Mouse (Mus musculus) T-cell, adult 66 days (primary cell): Measurements from ENCODE around the gene Tbc1d10b. TPM values are rescaled to one million over a fixed set of nuclear protein-coding genes. Genes with fewer than 3 reads are reported as not detected.

Source experiments
- total RNA-seq, 2 experiments: library from RNA; stranded (reverse); gene quantifications; 3 replicates in 1 of 2; 4 replicates in 1 of 2; pipeline ENCODE4 v1.2.4; 2023

Gene Tbc1d10b
- 10 to 100 TPM; 58.5 to 73.0 TPM for total RNA-seq

DNA sequence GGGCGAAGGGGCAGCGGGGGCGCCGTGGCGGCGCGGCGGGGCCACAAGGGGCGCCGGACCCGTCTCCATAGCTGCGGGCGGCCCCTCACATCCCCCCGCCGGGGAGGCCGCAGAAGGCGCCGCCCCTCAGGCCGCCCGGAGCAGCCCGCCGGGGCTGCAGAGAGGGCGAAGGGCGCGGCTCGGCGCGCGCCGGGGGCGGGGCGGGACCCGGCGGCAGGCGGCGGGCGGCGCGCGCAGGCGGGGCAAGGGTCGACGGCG, at the start of gene Tbc1d10b:
TSS of gene Tbc1d10b (minus strand) at position 174 of the 258 bp plus-strand sequence.

DNA sequence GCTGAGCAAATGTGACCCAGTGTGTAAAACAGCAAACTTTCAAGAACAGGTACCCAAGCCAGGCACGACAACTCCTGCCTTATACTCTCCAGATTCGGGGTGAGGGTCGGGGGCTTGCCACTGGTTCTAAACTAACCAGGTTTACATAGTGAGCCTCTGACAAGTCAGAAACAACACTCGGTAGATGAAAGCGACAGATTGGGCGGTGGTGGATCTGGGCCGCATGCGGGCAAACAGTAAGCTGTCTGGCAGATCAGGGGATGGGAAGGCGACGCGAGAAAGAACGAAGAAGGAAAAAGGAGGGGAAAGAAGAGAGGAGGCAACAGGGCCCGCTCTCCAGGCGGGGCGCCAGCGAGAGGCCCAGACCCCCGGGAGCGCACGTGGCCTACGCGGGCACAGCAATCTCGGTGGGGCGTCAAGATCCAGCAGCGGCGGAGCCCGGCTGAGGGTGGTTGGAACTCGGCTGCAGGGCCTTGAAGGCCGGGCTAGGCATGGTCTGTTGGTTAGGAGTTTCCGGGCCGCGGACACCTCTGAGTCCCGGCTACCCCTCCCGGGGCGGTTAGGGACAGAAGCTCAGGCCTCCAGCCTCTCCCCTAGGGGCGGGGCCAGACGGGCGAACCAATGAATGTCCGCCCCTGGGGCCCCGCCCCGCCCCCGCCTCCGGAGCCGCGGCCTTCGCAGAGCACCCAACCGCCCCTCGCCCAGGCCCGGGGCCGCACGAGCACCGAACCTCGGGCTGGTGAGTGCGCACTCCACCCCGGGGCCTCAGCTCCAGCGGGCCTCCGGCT, 35.8 kb upstream of the Tbc1d10b start, which contains the start of gene Zfp771:
TSS of gene Zfp771 (plus strand) at position 405 of the 788 bp plus-strand sequence.

DNA sequence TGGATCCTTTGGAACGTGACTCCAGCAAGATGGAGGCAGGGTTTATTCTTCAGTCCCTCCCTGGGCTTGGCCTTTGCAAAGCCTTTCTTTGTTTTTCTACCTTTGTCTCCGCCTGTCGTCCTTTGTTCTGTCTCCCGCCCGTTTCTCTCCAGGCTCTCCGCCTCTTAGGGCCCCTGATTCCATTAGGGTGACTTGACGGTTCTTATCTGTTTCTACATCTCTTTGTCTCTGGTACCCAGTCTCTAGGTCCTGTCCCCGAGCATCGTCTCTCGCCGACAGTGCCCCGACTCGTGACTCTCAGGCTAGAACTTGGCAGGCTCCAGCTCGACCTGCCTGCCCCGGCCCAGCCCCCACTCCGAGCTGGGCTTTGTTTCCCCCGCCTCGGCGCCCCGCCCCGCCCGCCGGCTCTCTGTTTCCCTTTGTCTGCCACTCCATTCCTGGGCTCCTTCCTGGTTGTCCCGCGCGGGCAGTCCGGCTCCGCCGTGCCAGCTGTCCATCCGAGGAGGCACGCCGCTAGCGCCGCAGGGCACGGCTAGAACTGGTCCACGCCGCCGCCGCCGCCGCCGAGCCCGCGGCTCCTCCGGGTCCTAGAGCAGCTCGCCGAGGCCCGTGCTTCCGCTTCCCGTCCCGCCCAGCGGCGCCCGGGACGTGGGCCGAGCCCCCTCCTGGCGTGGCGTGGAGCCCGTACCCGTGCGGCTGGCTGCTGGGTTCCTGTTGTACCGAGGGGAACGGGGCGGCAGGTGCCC, 24.5 kb upstream of the Tbc1d10b start, which contains the start of the genes Zfp553 and Sept1:
TSS of gene Zfp553 (plus strand) at position 440 of the 746 bp plus-strand sequence.
TSS of gene Sept1 (minus strand) at position 509 of the 746 bp plus-strand sequence.

DNA sequence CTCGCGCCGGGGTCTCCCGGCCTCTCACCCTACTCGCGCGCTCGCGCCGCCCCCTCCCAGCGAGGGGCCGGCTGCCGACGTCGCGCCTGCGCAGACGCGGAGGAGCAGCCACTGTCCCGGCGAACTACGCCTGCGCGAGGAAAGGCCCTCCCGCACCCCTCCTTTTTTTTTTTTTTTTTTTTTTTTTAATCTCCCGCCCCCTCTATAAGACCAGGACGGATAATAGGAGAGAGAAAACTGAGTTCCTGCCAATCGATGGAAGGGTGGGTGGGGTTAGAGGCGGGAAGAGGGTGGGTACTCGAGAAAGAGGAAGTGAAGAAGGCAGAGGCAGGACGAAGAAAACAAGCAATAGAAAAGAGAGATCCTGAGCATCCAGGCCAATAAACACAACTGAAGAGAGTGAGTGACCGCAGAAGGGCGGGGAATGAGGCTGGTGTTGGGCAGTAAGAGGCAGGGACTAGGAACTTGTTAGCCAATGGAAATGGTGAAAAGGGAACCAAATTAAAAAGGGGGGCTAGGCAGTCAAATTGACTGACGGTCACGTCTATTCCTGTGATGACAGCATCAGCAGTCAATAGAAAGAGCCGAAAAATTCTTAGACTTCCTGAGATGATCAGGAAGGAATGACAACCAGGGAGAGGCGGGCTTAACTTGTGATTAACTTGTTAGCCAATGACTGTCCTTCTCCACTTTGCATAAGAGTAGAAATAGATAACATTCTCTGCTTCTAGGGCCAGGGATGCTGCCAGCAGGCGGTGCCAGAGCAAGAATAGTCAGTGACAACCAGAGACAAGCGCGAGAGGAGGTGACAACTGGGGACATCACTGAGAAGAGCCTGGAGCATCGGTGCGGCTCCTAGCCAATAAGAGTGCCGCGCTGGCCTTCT, 528 bp upstream of the Tbc1d10b start, which contains the start of gene Mylpf:
TSS of gene Mylpf (plus strand) at position 338 of the 886 bp plus-strand sequence.

DNA sequence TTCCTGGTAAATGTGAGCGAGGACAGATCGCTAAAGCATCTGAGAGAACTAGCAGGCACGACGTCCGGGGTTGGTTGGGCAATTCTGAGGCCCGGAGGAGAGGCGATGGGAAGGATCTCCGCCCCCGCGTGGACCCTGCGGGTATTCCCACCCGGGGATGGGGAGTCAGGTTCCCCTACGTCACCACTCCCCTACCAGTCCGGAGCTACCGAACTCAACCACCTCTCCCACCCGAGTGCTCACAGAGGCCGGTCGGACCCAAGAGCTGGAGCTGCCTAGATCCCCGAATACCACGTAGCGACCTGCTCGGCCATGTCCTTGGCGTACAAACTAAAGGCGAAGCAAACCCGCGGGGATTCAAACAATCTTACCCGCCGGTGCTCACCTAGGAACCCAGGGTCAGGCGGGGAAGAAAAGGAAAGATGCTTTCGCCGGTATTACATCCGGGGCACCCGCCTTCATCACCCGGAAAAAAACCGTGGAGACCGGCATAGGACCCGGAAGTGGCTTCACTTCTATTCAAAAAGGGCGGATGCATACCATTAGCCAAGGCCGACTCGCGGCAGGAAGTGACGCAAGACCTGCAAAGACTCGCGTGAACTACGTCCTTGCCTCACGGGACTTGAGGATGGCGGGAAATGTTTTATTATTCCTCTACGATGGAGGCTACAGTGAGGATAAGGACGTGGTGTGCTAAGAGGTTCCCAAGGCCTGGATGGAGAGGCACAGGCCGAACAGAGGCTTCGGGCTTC, 12.5 kb downstream of the Tbc1d10b start, which contains the start of gene Cd2bp2:
TSS of gene Cd2bp2 (minus strand) at position 507 of the 752 bp plus-strand sequence.

Other genes starting within 250 kb of the Tbc1d10b start
- gene Cdipt, start 232.6 kb downstream of the Tbc1d10b start, total RNA-seq = 100 to 1,000 TPM; 159 to 167 TPM
- not detected for gene Cdiptos, start 232.4 kb downstream of the Tbc1d10b start, total RNA-seq
- 10 to 100 TPM; 30.2 to 36.9 TPM for gene Mvp, start 193.8 kb downstream of the Tbc1d10b start, total RNA-seq
- gene Pagr1b, start 192.0 kb downstream of the Tbc1d10b start, total RNA-seq = 1 to 10 TPM; 3.6 to 4.6 TPM
- 10 to 100 TPM; 24.7 to 40.0 TPM for gene Pagr1a, start 191.1 kb downstream of the Tbc1d10b start, total RNA-seq
- 10 to 100 TPM; 20.9 to 36.5 TPM for gene Gm42742, start 187.4 kb downstream of the Tbc1d10b start, total RNA-seq
- gene Prrt2, start 187.3 kb downstream of the Tbc1d10b start, total RNA-seq = 1 to 10 TPM; 5.0 to 7.0 TPM
- 100 to 1,000 TPM; 237 to 238 TPM for gene Maz, start 181.4 kb downstream of the Tbc1d10b start, total RNA-seq
- 1 to 10 TPM; 3.6 to 4.8 TPM for gene Kif22, start 166.0 kb downstream of the Tbc1d10b start, total RNA-seq
- gene Zg16, start 121.1 kb downstream of the Tbc1d10b start, total RNA-seq = under 1 TPM in 1 of 2 experiments, not detected in 1; 0.82 TPM
- 10 to 100 TPM; 75.6 to 83.3 TPM for gene AI467606, start 117.1 kb downstream of the Tbc1d10b start, total RNA-seq
- gene Qprt, start 86.2 kb downstream of the Tbc1d10b start, total RNA-seq = 10 to 100 TPM; 39.1 to 46.5 TPM
- 100 to 1,000 TPM; 266 to 304 TPM for gene Spn, start 70.6 kb downstream of the Tbc1d10b start, total RNA-seq
- gene Cd2bp2, start 12.4 kb downstream of the Tbc1d10b start, total RNA-seq = 10 to 100 TPM; 70.4 to 77.9 TPM
- 10 to 100 TPM; 16.3 to 22.4 TPM for gene Mylpf, start 422 bp upstream of the Tbc1d10b start, total RNA-seq
- gene Zfp553, start 24.6 kb upstream of the Tbc1d10b start, total RNA-seq = 10 to 100 TPM; 15.5 to 18.3 TPM
- gene Sept1, start 24.7 kb upstream of the Tbc1d10b start, total RNA-seq = 100 to 1,000 TPM; 694 to 706 TPM
- 10 to 100 TPM in 1 of 2 experiments, 1 to 10 TPM in 1; 8.1 to 10.4 TPM for gene Zfp771, start 35.8 kb upstream of the Tbc1d10b start, total RNA-seq
- gene Dctpp1, start 52.2 kb upstream of the Tbc1d10b start, total RNA-seq = 10 to 100 TPM; 13.0 to 21.1 TPM
- 10 to 100 TPM; 31.2 to 35.2 TPM for gene Sephs2, start 65.6 kb upstream of the Tbc1d10b start, total RNA-seq
- 100 to 1,000 TPM; 259 to 272 TPM for gene Itgal, start 87.8 kb upstream of the Tbc1d10b start, total RNA-seq
- gene Zfp768, start 137.1 kb upstream of the Tbc1d10b start, total RNA-seq = under 1 TPM; 0.47 to 0.50 TPM
- gene Zfp747, start 167.6 kb upstream of the Tbc1d10b start, total RNA-seq = 10 to 100 TPM; 21.0 to 21.1 TPM
- 1 to 10 TPM; 4.8 to 5.4 TPM for gene 9130019O22Rik, start 178.7 kb upstream of the Tbc1d10b start, total RNA-seq
- 10 to 100 TPM; 14.2 to 14.7 TPM for gene E430018J23Rik, start 185.2 kb upstream of the Tbc1d10b start, total RNA-seq
- 10 to 100 TPM; 11.3 to 12.6 TPM for gene Zfp764, start 198.4 kb upstream of the Tbc1d10b start, total RNA-seq
- gene Zfp688, start 213.6 kb upstream of the Tbc1d10b start, total RNA-seq = 10 to 100 TPM; 14.8 to 15.7 TPM
- 1 to 10 TPM; 7.9 to 8.9 TPM for gene Zfp689, start 240.7 kb upstream of the Tbc1d10b start, total RNA-seq